Mouse (Mus musculus): ENCODE results near the gene Cybrd1. TPM values are rescaled to one million over a fixed set of nuclear protein-coding genes. Genes with fewer than 3 reads are reported as not detected.
A peak's percentile ranks its signal among the peaks of the same experiment; 100 is the strongest.

Cybrd1 gene
- polyA plus RNA-seq, 1 experiment from 2014 or later = 6.2 TPM

DNA sequence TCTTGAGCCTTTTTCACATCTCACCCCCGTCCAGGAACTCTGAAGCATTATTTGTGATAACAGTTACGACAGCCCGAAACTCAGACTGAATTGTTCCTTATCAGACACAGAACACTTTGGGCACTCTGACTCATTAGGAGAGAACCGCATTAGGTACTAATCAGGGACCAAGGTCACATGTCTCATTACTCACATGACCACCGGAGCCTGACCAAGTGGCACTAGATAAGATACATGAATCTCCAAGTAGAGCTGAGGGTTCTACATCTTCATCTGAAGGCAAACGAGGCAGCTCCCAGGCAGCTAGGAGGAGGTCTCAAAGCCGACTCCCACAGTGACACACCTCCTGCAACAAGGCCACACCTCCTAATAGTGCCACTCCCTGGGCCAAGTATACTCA is 21.6 kb upstream of the Cybrd1 start:
- Histone ChIP-seq H3K9ac (replicated peaks; ENCODE audit: low read depth, low read length) (no peak overlapping the region), H3K36me3 (ENCODE audit: control insufficient read depth, insufficient read depth, low read length) (no peaks in the 10 kb centered on the region; the same call in 1 of the 2 replicates), H3K4me1 (ENCODE audit: control insufficient read depth, insufficient read depth, low read length) (no peaks in the 10 kb centered on the region), H3K4me2 (replicated peaks; ENCODE audit: low read depth, low read length) (no peak overlapping the region), H3K27ac (ENCODE audit: low read length) (no peak overlapping the region), H3K9me3 (ENCODE audit: control insufficient read depth, low read depth, low read length) (no peaks in the 10 kb centered on the region), H3K27me3 (ENCODE audit: control insufficient read depth, insufficient read depth, low read length) (no peaks in the 10 kb centered on the region), H3K4me3 (ENCODE audit: low read depth, low read length) (no peak overlapping the region)
- 59% methylated on average over 7 of the region's 7 CpGs for WGBS
- ATAC-seq (ENCODE audit: insufficient number of reproducible peaks, insufficient read depth, low FRiP score, low read depth) = 0 out of 2 replicates have a peak, but pooled peaks have one; percentile 18

DNA sequence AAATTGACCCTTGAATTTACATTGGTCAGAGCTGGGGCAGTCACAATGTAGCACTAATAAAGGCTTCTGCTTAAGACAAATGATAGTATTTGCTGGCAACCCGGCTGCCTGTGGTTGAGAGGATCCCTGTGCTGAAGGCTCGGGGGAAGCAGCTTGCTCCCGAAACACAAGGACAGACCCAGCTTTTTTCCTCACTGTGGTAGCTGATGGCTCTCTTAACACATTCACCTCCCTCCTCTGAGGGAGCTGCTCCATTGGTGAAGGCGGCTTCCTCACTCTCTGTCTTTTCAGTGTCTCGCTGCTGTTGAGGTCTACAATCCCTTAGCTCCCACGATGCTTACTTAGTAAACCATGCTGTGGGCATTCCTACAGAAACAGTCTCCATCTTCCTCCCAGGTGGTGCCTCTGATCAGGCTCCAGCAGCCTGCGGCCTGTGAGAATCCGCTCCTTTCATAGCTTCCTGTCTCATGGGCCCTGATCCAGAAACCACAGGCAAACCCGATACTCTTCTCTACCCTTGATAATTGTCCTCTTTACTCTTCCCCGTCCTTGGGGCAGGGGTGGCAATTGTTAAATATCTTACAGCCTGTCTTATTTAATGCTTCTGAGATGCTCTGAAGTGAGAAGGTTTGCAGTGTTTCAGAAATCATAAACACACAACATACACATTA is 15.0 kb upstream of the Cybrd1 start:
- H3K4me1 ChIP-seq (ENCODE audit: control insufficient read depth, insufficient read depth, low read length) = no peaks in the 10 kb centered on the region
- no peak overlapping the region for H3K4me2 ChIP-seq (replicated peaks; ENCODE audit: low read depth, low read length)
- no peak for ATAC-seq (ENCODE audit: insufficient number of reproducible peaks, insufficient read depth, low FRiP score, low read depth)
- H3K36me3 ChIP-seq (ENCODE audit: control insufficient read depth, insufficient read depth, low read length) = no peaks in the 10 kb centered on the region
- H3K9ac ChIP-seq (replicated peaks; ENCODE audit: low read depth, low read length) = no peak overlapping the region
- WGBS = 80% methylated on average over 10 of the region's 10 CpGs
- H3K27me3 ChIP-seq (ENCODE audit: control insufficient read depth, insufficient read depth, low read length) = no peaks in the 10 kb centered on the region
- H3K9me3 ChIP-seq (ENCODE audit: control insufficient read depth, low read depth, low read length) = no peaks in the 10 kb centered on the region
- no peak overlapping the region for H3K4me3 ChIP-seq (ENCODE audit: low read depth, low read length)
- no peak overlapping the region for H3K27ac ChIP-seq (ENCODE audit: low read length)

DNA sequence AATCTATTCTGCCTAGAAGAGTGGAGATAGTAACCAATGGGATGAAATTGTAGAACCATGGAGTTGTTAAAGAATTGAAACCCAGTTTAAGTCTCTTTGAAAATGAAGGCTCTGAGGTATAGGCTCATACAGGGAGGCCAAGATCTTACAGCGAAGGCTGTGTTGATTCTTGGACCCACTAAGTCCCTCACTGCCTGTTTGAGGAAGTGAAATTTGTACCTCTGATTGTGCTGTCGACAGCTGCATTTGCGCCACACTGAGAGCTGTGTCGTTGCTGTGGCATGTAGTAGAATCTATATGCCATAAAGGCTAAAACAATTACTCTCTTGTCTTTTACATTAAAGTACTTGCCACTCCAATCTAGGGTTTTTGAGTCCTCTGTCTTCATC is 14.4 kb upstream of the Cybrd1 start:
- H3K4me3 ChIP-seq (ENCODE audit: low read depth, low read length) = no peak overlapping the region
- no peak for ATAC-seq (ENCODE audit: insufficient number of reproducible peaks, insufficient read depth, low FRiP score, low read depth)
- no peaks in the 10 kb centered on the region for H3K9me3 ChIP-seq (ENCODE audit: control insufficient read depth, low read depth, low read length)
- H3K27ac ChIP-seq (ENCODE audit: low read length) = no peak overlapping the region
- no peaks in the 10 kb centered on the region for H3K4me1 ChIP-seq (ENCODE audit: control insufficient read depth, insufficient read depth, low read length)
- no peaks in the 10 kb centered on the region for H3K36me3 ChIP-seq (ENCODE audit: control insufficient read depth, insufficient read depth, low read length)
- no peak overlapping the region for H3K9ac ChIP-seq (replicated peaks; ENCODE audit: low read depth, low read length)
- no peaks in the 10 kb centered on the region for H3K27me3 ChIP-seq (ENCODE audit: control insufficient read depth, insufficient read depth, low read length)
- H3K4me2 ChIP-seq (replicated peaks; ENCODE audit: low read depth, low read length) = no peak overlapping the region
- 86% methylated on average over 4 of the region's 4 CpGs for WGBS

DNA sequence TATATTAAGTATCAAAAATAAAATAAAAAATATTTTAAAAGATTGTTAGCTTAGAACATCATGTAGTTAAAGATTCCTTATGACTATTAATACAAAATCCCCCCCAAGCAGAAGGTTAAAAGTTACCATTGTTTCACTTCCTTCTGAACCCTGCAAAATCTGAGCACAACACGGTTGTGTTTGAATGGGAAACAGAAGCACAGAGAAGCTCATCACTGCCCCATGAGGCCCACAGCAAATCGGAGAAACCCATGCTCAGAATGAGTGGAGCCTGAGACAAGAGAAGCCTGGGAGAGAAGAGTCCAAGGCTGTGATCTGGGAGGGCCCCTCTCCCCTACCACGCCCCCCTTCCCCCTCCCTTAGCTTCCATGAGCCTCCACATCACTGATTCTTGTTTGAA is 13.0 kb upstream of the Cybrd1 start:
- no peak overlapping the region for H3K9ac ChIP-seq (replicated peaks; ENCODE audit: low read depth, low read length)
- ATAC-seq (ENCODE audit: insufficient number of reproducible peaks, insufficient read depth, low FRiP score, low read depth) = no peak
- H3K27me3 ChIP-seq (ENCODE audit: control insufficient read depth, insufficient read depth, low read length) = no peaks in the 10 kb centered on the region
- H3K4me1 ChIP-seq (ENCODE audit: control insufficient read depth, insufficient read depth, low read length) = no peaks in the 10 kb centered on the region
- H3K27ac ChIP-seq (ENCODE audit: low read length) = no peak overlapping the region
- no peak overlapping the region for H3K4me3 ChIP-seq (ENCODE audit: low read depth, low read length)
- no peak overlapping the region for H3K4me2 ChIP-seq (replicated peaks; ENCODE audit: low read depth, low read length)
- 73% methylated on average over 3 of the region's 3 CpGs for WGBS
- no peaks in the 10 kb centered on the region for H3K36me3 ChIP-seq (ENCODE audit: control insufficient read depth, insufficient read depth, low read length)
- no peaks in the 10 kb centered on the region for H3K9me3 ChIP-seq (ENCODE audit: control insufficient read depth, low read depth, low read length)

DNA sequence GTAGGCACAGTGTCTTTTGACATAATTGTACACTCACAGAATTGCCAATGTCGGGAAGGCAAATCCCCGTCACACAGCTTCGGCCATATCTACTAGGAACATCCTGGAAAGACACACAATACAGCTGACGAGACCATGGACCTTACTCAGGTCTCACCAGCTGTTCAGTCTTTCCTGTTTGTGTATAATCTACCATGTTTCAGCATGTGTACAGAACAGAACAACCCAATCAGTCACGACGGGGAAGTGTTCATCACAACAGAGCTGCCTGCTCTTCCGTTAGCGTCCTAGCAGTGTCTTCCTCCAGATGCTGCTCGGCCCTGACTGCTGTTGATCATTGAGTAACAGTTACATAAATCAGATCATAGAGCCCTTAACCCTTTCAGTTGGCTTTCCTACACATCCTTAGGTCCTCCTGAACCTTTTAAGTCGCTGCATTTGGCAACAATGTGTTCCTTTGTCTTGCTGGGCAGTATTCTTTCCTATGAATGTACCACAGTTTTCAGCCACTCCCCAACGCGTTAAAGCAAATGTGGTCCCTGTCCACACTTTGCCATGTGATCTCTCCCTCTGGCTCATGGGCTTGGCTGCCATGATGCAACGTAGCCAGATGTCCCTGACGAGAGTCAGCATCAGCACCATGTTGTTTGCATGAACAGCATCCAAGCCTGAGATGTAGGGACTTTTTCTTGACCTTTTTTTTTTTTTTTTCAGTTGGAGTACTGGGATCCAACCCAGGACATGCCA is 12.1 kb upstream of the Cybrd1 start:
- no peak for ATAC-seq (ENCODE audit: insufficient number of reproducible peaks, insufficient read depth, low FRiP score, low read depth)
- Histone ChIP-seq H3K9me3 (ENCODE audit: control insufficient read depth, low read depth, low read length) (no peaks in the 10 kb centered on the region), H3K4me2 (replicated peaks; ENCODE audit: low read depth, low read length) (no peak overlapping the region), H3K9ac (replicated peaks; ENCODE audit: low read depth, low read length) (no peak overlapping the region), H3K27ac (ENCODE audit: low read length) (no peak overlapping the region), H3K27me3 (ENCODE audit: control insufficient read depth, insufficient read depth, low read length) (no peaks in the 10 kb centered on the region), H3K4me3 (ENCODE audit: low read depth, low read length) (no peak overlapping the region), H3K4me1 (ENCODE audit: control insufficient read depth, insufficient read depth, low read length) (no peaks in the 10 kb centered on the region), H3K36me3 (ENCODE audit: control insufficient read depth, insufficient read depth, low read length) (no peaks in the 10 kb centered on the region)
- 65% methylated on average over 14 of the region's 14 CpGs for WGBS

DNA sequence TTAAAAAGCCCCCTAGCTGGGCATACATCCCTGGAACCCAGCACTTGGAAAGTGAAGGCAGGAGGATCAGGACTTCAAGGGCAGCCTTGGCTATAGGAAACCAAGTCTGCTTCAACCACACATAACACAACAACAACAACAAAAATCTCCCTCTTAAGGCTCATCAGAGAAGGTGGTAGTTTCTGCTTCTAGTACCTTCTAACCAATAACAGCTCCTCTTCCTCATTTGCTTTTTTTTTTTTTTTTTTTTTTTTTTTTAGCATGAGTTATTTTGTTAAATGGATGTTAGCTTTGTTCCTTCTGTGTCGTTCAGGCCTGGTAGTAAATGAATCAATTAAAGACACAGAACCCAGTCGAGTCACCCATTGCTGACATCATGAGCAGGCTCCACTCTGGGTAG is 10.5 kb upstream of the Cybrd1 start:
- Histone ChIP-seq H3K9me3 (ENCODE audit: control insufficient read depth, low read depth, low read length) (no peaks in the 10 kb centered on the region), H3K27me3 (ENCODE audit: control insufficient read depth, insufficient read depth, low read length) (no peaks in the 10 kb centered on the region), H3K4me3 (ENCODE audit: low read depth, low read length) (no peak overlapping the region), H3K9ac (replicated peaks; ENCODE audit: low read depth, low read length) (no peak overlapping the region), H3K4me2 (replicated peaks; ENCODE audit: low read depth, low read length) (no peak overlapping the region), H3K36me3 (ENCODE audit: control insufficient read depth, insufficient read depth, low read length) (no peaks in the 10 kb centered on the region), H3K27ac (ENCODE audit: low read length) (no peak overlapping the region), H3K4me1 (ENCODE audit: control insufficient read depth, insufficient read depth, low read length) (no peaks in the 10 kb centered on the region)
- WGBS = 77% methylated on average over 2 of the region's 2 CpGs
- ATAC-seq (ENCODE audit: insufficient number of reproducible peaks, insufficient read depth, low FRiP score, low read depth) = no peak

DNA sequence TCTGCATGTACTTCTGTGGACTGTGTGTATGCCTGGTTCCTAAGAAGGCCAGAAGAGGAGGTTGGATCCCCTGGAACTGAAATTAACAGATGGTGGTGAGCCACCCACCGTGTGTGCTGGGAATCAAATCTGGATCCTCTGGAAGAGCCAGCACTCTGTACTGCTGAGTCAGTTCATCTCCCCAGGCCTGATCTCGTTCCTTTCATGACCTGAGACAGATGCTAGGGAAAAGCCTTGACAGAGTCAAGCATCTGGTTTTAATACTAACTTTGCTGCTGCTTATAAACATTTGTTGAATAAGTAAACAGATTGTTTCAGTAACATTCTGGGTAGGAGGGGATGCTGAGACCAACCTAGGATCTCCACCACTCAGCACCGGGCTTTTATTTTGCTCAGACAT is 9.2 kb upstream of the Cybrd1 start:
- Histone ChIP-seq H3K4me1 (ENCODE audit: control insufficient read depth, insufficient read depth, low read length) (no peaks in the 10 kb centered on the region), H3K9me3 (ENCODE audit: control insufficient read depth, low read depth, low read length) (no peaks in the 10 kb centered on the region), H3K36me3 (ENCODE audit: control insufficient read depth, insufficient read depth, low read length) (no peaks in the 10 kb centered on the region), H3K9ac (replicated peaks; ENCODE audit: low read depth, low read length) (no peak overlapping the region), H3K4me2 (replicated peaks; ENCODE audit: low read depth, low read length) (no peak overlapping the region), H3K4me3 (ENCODE audit: low read depth, low read length) (no peak overlapping the region), H3K27ac (ENCODE audit: low read length) (no peak overlapping the region), H3K27me3 (ENCODE audit: control insufficient read depth, insufficient read depth, low read length) (no peaks in the 10 kb centered on the region)
- no peak for ATAC-seq (ENCODE audit: insufficient number of reproducible peaks, insufficient read depth, low FRiP score, low read depth)
- WGBS = 68% methylated on average over 3 of the region's 3 CpGs

DNA sequence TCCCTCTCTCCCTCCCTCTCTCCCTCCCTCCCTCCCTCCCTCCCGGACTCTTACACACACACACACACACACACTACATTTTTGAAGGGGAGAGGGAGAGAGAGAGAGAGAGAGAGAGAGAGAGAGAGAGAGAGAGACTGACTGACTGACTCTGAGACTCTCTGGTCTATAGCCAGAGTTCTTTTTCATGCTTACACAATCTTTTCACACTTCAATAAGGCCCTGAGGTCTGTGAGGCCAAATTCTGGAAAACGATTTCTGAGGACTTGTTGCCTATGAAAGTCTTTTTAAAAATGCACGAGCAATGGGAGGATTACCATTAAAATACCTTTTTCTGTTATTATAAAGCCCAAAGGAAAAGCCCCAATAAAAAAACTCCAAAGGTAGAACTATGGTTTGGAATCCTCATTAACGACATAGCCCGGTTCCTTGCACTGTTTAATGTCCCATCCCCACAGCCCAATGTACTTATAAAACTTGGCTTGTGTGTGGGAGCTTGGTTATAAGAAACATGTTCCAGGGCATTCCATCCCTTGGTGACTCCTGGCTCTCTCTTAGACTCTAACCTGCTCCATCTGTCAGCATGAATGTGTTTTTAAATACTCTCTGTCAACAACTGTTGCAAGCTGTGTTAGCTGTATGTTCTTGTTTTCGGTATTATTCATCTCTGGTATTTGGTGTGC is 4.1 kb upstream of the Cybrd1 start:
- Histone ChIP-seq H3K9ac (replicated peaks; ENCODE audit: low read depth, low read length) (no peak overlapping the region), H3K4me1 (ENCODE audit: control insufficient read depth, insufficient read depth, low read length) (no peaks in the 10 kb centered on the region), H3K9me3 (ENCODE audit: control insufficient read depth, low read depth, low read length) (no peaks in the 10 kb centered on the region), H3K27me3 (ENCODE audit: control insufficient read depth, insufficient read depth, low read length) (no peaks in the 10 kb centered on the region), H3K36me3 (ENCODE audit: control insufficient read depth, insufficient read depth, low read length) (no peaks in the 10 kb centered on the region), H3K4me3 (ENCODE audit: low read depth, low read length) (no peak overlapping the region), H3K4me2 (replicated peaks; ENCODE audit: low read depth, low read length) (no peak overlapping the region), H3K27ac (ENCODE audit: low read length) (no peak overlapping the region)
- WGBS = 70% methylated on average over 6 of the region's 6 CpGs
- ATAC-seq (ENCODE audit: insufficient number of reproducible peaks, insufficient read depth, low FRiP score, low read depth) = no peak
